Mouse (Mus musculus): ENCODE data around the gene Necap2. TPM values are rescaled to one million over a fixed set of nuclear protein-coding genes. Genes with fewer than 3 reads are reported as not detected.

Gene Necap2
- total RNA-seq, 4 experiments from 2014 or later, result 37.3 to 59.5 (median 44.3) TPM

DNA sequence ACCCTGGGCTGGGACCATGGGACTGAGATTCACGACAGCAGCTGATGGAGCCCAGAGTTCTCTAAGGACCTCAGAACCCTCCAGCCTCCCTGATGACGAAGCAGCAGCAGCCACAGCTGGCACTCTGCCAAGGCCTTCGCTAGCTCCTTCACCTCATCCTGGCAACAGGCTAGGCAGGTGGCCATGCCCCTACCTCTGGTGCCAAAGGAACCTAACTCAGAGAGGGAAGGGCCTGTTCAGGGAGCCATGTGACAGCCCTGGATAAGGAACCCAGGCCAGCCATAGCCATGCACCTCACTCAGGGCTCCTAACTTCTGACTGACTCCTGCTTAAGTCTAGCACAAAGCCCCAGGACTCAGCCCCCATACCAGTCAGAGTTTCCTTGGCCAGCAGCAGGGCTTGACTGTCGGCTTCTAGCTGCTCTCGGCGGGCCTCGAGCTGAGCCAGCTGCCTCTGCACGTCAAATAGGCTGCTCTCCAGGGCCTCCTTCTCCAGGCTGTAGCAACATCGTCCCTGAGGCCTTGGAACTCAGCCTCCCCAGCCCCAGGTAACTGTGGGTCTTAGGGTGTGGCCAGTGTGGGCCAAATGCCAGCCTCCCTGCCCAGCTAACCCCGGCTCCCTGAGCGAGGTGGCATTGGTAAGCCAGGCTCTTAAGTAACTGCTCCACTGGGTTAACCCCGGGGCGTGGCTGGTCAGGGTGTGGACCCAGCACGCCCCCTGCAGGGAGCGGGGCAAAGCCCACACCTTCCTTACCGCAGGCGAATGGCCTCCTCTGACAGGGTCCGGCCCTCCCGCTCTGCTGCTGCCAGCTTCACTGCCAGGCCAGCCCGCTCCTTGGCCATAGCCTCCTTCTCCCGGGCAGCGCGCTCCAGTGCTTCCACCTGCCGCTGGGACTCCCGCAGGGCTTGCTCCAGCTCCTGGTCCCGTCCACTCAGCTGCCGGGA, 44.3 kb downstream of the Necap2 start:
- DNase-seq (ENCODE audit: low spot score in 2 of 2), result no peak

DNA sequence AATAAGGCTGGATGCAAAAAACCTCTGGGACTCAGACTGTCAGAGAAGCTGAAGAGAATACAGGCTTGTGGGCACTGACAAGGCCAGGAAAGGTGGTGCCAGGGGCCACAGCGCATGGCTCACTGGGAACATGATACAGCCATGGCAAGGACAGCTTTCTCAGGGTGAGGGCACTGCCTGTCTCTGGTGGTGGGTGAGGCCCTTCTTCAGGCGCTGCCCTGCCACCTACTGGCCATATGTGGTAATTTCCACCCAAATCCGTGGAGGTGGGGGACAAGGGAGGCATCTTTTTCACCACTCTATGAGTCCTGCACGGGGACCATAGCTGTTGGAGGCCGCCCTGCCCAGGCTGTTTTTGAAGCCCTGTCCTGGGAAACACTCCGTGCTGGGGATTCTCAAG, 46.4 kb downstream of the Necap2 start:
- DNase-seq (ENCODE audit: low spot score in 2 of 2), result peak in 1 of 2 experiments; percentile 77

DNA sequence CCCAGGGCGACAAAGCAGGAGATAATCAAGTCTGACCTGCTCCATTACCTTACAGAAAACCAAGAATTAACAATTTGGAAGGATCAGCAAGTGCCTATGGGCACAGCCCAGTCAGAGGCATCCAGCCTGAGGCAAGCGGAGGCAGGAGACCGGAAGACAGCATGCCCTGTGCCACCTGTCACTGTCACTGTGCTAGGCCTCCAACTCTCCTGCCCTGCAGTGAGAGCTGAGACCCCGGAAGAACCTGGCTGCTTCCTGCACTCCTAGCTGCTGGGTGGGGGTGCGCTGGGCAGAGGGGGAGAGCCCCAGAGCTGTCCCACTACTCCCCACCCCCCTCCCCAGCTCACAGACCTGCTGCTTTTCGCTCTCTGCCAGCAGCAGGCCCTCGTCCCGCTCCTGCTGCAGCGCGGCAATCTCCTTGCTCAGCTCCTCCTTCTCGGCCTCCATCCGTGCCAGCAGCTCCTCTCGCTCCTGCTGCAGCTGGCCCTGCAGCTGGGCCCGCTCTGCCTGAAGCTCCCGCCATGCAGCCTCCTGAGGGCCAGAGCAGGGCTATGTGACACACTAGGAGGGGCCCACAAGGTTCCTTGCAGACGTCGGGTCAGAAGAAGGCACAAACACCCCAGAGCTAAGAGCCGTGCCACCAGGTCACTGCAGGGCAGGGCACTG, 47.5 kb downstream of the Necap2 start:
- no peak for DNase-seq (ENCODE audit: low spot score in 2 of 2)

DNA sequence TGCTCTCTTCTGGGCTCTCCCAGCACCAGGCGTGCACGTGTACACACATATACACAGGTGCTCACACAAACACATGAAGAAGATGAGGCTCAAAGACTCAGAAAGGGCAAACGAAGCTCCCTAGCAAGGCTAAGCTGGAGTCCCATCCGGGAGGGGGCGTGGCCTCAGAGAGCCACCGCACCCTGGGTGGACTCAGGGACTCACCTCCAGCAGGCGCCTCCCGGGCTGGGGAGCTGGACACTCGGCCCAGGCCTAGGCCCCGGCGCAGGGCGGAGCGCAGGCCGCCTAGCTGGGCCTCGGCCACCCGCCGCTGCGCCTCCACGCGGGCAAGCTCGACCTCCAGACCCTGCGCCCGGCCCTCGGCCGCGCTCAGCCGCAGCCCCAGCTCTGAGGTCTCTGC, 53.2 kb downstream of the Necap2 start:
- DNase-seq (ENCODE audit: low spot score in 2 of 2), result no peak

DNA sequence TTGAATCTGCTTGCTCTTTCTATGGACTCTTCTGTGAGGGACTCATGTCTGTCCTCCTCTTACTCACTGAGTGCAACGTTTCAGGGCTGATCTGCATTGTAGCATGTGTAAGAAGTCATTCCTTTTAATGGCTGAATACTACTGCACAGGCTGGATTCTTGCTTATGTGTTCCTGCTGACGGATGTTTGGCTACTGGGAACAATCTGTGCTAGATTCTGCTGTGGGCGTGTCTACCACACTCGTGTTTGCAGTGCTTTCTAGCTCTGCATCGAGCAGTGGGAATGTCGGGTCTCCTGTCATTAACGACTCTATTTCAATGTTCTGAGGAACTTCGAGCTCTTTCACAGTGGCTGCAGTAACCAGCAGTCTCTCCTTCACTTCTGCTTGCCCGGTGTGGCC, 54.1 kb downstream of the Necap2 start:
- no peak for DNase-seq (ENCODE audit: low spot score in 2 of 2)

DNA sequence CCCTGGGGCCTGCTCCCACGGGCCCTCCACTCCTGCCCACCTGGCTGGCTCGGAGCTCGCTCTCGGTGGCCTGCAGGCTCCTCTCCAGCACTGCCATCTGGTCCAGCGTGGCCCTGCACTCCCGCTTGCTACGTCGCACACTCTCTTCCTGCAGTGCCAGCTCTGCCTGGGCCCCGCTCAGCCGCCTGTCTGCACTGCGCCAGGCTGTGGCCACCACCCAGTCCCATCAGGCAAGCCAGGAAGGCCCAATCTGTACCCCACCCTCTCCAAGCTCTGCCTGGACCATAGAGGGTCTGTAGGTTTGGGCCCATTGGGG, 56.6 kb downstream of the Necap2 start:
- no peak for DNase-seq (ENCODE audit: low spot score in 2 of 2)

DNA sequence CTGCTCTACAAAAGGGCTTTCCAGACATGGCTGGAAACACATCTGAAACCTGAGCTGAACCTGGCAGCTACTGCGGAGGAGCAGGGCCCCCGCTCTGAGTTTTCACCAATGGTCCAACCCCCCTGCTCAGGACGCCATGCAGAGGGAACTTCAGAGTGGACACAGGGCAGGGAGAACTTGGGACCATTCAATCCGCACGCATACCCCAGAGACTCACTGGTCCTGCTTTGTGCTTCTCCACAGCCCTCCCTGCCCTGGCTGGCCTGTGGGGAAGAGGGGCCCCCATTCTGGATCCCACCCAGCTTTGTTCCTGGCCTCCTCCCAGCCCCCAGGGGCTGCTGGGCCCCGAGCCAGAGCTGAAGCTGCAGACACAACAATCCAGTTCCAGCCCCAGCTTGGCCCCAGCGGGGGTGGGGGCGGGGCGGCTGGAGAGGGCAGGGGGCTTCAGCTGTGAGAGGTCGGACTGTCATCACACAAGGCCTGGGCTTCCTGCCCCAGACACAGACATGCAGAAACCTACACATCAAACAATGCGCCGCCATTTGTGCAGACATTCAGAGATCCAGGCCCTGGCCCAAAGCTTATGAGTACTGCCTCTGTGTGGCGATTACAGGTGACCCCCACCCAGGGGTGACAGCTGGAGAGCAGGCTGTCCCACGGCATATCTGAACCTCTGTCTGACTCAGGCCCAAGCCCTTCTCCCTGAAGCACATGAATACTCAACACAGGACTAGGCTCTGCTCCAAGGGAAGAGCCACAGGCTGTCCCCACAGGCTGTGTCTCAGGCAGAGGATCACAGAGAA, 57.1 kb downstream of the Necap2 start:
- DNase-seq (ENCODE audit: low spot score in 2 of 2), result no peak

DNA sequence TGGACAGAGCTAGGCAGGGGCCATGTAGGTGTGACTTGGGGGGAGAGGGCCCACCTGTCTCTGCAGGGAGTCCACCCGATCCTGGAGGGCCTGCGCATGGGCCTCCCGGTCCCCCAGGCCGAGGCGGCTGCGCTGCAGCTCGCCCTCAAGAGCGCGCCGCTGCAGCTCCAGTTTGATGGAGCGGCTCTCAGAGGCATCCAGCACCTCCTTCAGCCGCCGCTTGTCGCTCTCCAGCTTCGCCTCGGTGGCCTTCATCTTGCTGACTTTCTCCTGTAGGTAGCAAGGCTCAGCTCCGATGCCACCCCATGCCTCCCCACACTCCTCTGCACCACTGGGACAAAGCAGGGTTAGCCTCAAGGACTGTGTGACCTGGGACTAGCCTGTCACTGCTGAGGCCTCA, 57.9 kb downstream of the Necap2 start:
- DNase-seq (ENCODE audit: low spot score in 2 of 2), result no peak

DNA sequence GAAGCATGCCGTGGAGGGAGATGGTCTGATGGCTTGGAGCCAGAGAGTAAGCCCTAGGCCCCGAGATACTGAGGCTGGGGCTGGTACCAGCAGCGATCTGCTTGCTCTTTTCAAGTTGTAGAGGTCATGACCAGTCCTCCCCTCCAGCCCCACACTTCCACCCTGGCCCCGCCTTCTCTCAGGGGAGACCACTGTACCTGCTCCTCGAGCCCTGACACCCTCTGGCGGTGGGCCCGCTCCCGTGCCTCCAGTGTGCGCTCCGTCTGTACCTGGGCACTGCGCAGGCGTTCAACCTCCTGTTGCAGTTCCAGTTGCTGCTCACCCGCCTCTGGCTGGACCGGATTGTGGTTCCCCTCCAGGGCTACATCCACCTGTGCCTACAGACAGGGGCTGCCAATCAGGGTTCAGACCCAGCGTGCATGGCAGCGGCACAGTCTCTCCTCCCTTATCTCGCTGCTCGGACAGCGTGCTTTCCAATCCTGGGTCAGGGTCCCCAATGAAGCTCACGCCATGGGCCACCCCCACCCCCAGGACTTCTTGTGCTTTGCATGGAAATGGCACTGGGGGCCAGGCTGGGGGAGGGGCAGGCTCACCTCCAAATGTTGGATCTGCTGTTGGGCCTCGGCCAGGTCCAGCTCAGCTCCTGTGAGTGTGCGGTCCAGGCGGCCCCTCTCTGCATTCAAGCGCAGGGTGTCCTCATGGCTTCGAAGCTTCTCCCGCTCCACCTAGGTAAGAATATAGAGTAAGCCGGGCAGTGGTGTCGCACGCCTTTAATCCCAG, 60.3 kb downstream of the Necap2 start:
- DNase-seq (ENCODE audit: low spot score in 2 of 2), result no peak

Other genes with a start within 250 kb of the Necap2 start
- under 1 TPM in 2 of 4 experiments, not detected in 2; 0.11 to 0.16 TPM for gene Padi1, start 232.6 kb downstream of the Necap2 start, total RNA-seq (2022)
- 10 to 100 TPM; 18.8 to 23.9 (median 23.5) TPM for gene Padi2, start 172.0 kb downstream of the Necap2 start, total RNA-seq (2022)
- gene Sdhb, start 117.2 kb downstream of the Necap2 start, total RNA-seq (2022), result 100 to 1,000 TPM; 186 to 203 (median 195) TPM
- 100 to 1,000 TPM; 141 to 156 (median 150) TPM for gene Atp13a2, start 91.5 kb downstream of the Necap2 start, total RNA-seq (2022)
- 1 to 10 TPM; 1.8 to 5.2 (median 3.3) TPM for gene Mfap2, start 67.9 kb downstream of the Necap2 start, total RNA-seq (2022)
- 10 to 100 TPM; 44.2 to 69.2 (median 54.3) TPM for gene Crocc, start 17.8 kb downstream of the Necap2 start, total RNA-seq (2022)
- gene Spata21, start 10.0 kb upstream of the Necap2 start, total RNA-seq (2022), result under 1 TPM; 0.24 to 0.30 (median 0.29) TPM
- 10 to 100 TPM; 48.3 to 62.8 (median 49.9) TPM for gene Szrd1, start 61.4 kb upstream of the Necap2 start, total RNA-seq (2022)
- 10 to 100 TPM; 25.8 to 31.5 (median 27.5) TPM for gene Fbxo42, start 69.6 kb upstream of the Necap2 start, total RNA-seq (2022)
- gene Rsg1, start 135.6 kb upstream of the Necap2 start, total RNA-seq (2022), result 1 to 10 TPM; 3.3 to 5.0 (median 4.1) TPM
- gene Arhgef19, start 161.1 kb upstream of the Necap2 start, total RNA-seq (2022), result 10 to 100 TPM; 13.7 to 18.3 (median 15.8) TPM
- gene Epha2, start 222.9 kb upstream of the Necap2 start, total RNA-seq (2022), result 1 to 10 TPM in 3 of 4 experiments, under 1 TPM in 1; 0.98 to 1.7 (median 1.2) TPM

All from left cerebral cortex, adult 8-10 months (tissue).